Mouse (Mus musculus): ENCODE results near the gene Ktn1.

DNA sequence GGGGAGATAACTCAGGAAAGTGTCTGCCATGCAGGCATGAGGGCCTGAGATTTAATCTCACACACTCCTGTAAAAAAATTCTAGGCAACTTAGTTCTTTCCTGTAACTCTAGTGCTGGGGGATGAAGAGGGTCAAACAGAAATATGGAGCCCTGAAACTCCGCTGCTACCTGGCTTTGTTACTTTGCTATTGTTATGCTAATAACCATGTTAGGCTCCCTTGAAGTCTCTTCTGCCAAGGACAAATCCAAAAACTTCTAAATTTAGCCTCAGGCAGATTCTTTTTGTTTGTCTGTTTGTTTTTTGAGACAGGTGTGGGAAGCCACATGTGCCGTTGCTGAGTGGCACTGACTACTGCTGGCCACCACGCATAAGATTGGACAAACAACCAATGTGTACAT lies 100.5 kb downstream of the Ktn1 start:
- TF ChIP-seq FLI1 (IDR thresholded peaks at IDR 0.05; ENCODE audit: low read length) (no peak), GATA1 (IDR thresholded peaks at IDR 0.05; ENCODE audit: borderline replicate concordance, low read length) (no peak)

All from megakaryocyte, embryonic 14.5 days (primary cell).